Mouse (Mus musculus): Measurements from ENCODE around the gene Casq2.

Casq2 gene

GRCm38 (mm10) chr3:102166287-102166620, 80.0 kb downstream of the Casq2 start:
- no peak for DNase-seq

- DNase-seq = no peak
Observed at GRCm38 (mm10) chr3:102166794-102167193, 80.6 kb downstream of the Casq2 start.

- no peak for DNase-seq
Observed at GRCm38 (mm10) chr3:102167555-102168210, 81.5 kb downstream of the Casq2 start.

- DNase-seq = peak; percentile 94 to 98
Observed at GRCm38 (mm10) chr3:102169197-102169905, 83.1 kb downstream of the Casq2 start.

DNA sequence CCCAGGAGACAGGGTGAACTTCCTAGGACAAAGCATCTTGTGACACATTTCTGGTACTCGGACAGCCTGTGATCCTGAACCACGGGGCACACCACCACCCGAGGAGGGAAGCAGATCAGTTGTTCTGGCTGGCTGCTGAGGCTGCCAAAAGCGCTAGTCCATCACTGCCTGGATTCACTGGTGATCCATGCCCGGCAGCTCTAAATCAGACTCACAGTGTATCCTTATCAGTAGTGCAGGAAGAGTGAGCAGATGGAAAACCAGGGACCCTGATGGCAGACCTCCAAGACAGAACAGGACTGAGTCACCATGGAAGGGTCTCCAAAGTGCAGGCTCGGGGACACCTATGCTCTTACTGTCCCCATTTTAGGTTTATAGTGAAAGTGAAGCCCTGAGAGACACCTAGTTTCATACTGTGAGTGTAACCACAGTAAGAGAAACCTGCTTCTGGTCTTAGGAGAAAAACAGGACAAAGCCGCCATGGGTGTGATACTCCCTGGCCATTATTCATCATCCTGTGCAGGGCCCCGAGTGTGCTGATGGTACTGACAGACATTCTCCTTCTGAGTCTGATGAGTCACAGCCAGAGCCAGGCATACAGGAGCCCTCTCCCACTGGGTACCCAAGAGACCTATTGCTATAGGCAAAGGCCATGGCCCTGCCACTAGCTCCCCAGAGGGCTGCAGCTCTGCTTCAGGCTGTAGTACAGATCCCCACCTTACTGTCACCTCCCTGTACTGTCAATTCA, 88.1 kb downstream of the Casq2 start:
- DNase-seq = peak in 1 of 2 experiments; percentile 24

DNA sequence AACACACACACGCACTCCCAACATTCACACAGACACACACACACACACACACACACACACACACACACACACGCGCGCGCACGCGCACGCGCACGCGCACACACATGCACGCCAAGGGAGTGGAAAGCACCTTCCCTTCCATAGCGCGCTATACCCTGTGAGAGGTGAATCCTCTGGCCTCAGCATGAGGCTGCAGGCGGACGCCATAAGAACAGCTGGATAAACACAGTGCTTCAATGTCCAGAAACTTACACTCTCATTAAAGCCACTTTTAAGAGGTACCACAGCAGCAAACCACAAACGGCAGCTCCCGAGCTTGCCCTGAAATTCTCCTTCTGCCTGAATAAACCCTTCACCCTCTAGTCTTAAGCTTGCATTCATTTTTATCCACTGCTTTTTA, 89.5 kb downstream of the Casq2 start:
- DNase-seq = no peak

DNA sequence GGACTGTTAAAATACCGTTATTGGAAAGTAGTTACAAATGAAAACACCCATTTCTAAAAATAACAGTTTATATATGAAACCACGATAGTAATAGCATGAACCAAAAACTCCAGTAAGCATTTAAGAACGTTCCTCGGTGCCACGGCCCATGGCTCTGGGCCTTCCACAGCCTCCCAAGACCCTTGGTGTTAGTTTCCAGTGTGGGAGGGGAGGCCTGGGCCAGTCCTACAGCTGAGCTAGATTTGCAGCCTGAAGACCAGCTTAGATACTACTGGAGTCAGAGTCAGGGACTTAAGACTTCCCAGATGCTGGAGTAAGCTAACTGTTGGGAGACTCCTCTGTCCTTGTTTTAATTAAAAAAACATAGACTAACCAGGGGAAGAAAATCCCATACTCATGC, 89.9 kb downstream of the Casq2 start:
- DNase-seq = no peak

DNA sequence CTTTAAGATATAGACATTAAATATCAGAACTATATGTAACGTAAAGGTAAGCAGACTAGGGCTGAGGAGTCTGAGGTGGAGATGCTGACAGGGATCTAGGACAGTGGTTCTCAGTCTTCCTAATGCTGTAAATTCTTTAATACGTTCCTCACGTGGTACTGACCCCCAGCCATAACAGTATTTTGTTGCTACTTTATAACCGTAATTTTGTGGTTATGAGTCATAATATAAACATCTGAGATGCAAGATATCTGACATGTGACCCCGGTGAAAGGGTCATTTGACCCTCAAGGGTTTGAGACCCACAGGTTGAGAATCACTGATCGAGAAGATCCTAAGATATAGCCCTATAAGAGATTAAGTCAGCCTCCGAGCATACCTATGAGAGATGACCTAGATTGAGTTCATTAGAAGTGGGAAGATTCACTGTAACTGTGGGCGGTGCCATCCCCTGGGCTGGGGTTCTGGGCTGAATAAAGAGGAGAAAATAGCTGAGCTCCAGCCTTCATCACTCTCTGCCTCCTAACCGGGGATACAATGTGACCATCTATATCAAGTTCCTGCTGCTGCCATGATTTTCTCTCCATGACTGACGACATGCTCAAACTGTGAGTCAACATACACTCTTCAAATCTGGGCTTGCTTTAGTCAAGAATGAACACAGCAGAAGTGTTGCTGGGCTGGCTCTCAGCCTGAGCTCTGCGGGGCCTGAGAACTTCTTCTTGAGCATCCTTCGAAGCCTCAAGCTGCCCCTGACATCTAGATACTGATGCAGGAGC, 91.8 kb downstream of the Casq2 start:
- DNase-seq = no peak

- DNase-seq = no peak
Observed at GRCm38 (mm10) chr3:102179869-102180268, 93.7 kb downstream of the Casq2 start.

- peak; percentile 83 to 86 for DNase-seq
Observed at GRCm38 (mm10) chr3:102180746-102181145, 94.5 kb downstream of the Casq2 start.

DNA sequence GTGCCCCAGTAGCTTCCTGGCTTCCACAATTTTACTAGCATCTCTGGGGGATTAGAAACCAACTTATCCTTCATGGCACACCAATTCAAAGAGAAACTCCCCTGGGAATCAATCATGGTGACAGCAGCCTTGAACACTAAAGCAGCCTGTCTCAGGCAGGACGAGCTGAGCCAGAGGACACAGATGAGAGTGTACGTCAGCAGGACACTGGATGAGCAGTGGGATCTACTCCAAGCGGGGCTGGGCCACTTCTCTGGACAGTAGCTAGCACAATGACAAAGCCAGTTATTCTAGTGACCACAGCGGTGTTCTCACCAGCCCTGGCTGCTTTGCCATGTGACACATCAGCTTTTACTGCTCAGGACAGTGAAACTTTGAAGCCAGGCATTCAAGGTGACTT, 95.0 kb downstream of the Casq2 start:
- DNase-seq = no peak

GRCm38 (mm10) chr3:102182601-102183000, 96.4 kb downstream of the Casq2 start:
- DNase-seq = no peak

GRCm38 (mm10) chr3:102184721-102185120, 98.5 kb downstream of the Casq2 start:
- DNase-seq = no peak

GRCm38 (mm10) chr3:102187401-102187800, 101.2 kb downstream of the Casq2 start:
- DNase-seq = no peak

DNA sequence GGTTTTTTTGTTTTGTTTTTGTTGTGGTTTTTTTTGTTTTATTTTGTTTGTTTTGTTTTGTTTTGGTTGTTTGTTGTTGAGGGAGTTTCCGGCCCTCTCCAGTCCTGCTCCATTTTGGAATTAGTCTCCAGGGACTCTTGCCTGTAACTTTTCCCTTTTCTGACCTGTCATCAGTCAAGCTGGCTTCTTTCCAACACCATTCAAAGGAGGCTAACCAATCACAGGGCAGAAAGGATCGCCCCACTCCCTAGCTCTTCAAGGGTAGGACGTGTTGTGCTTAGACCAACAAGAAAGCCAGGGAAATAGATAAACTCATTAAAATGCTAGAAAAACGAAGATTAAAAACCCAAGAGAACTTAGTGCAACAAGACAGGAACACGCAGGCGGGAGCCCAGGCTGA, 102.8 kb downstream of the Casq2 start:
- DNase-seq = no peak

DNA sequence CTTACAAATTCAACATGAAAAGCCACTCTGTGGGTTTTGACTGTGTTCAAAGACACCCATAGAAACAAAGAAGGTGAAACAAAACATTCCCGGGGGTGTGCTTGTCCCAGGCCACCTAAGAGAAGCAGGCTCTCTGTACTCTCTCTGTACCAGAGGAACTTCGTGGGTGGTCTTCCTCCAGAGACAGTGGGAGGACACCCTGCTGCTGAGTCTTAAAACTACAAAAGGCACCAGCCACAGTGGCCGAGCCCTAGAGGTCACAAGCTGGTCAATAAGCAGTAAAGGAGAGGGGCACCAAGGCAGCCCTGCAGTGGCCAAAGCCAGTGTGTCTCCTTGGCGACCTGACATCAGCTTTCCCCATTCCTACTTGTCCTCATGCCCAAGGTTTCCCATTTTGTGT, 103.8 kb downstream of the Casq2 start:
- DNase-seq = no peak

- no peak for DNase-seq
Observed at GRCm38 (mm10) chr3:102190642-102191041, 104.4 kb downstream of the Casq2 start.

DNA sequence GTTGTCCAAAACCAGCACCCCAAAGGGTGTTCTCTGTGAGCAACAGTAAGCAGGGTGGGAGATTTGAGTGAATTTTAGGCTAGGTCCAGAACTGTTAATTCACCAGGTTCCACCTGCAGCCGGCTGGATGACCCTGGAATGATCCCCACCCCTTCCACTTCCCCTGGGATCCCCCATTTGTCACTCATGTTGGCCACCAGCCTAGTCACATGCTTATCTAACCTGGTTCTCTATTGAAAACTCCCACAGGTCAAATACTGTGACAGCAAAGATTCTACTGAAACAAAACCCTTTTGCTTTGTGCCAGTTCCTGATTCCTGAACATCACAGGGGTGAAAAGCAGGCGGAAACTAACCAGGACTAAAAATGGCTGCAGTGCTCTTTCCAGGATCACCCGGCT, 105.4 kb downstream of the Casq2 start:
- no peak for DNase-seq

DNA sequence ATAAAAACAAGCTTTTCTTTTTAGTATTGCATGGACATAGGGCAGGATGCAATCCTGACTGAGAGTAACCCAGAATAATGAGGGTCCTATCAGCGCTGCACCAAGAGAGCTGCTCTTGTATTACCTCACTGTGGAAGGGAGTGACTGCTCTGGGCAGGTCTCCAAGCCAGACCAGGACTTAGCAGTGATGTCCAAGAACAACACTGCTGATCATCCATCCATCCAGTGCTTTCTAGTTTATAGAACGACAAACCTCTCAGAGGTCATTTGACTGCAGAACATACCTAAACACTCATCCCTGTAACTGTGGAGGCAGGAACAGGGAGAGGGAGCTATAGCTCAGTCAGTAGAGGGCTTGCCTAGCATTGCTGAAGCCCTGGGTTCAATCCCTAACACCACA, 106.4 kb downstream of the Casq2 start:
- DNase-seq = peak in 1 of 2 experiments; percentile 27

GRCm38 (mm10) chr3:102193488-102194290, 107.5 kb downstream of the Casq2 start:
- DNase-seq = no peak

- DNase-seq = no peak
Observed at GRCm38 (mm10) chr3:102194291-102195051, 108.3 kb downstream of the Casq2 start.

DNA sequence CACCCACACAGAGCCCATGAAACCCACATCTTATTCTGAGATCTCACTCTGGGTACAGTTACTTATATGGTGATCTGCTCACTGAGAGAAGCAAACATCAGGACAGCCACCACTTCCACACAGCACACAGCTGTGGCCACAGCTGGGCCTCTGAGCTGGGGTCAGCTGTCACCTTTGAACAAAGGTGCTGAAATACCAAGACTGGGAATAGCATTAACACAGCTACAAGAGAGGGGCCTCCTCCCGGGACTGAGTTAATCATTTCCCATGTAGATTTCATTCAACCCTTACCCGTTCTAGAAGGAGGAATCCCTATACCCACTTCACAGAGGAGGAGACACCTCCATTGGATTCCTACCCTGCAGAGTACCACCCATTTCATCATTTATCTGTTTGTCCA, 109.5 kb downstream of the Casq2 start:
- no peak for DNase-seq

All from cerebellum, postnatal 14 days (tissue).